In the genomic region with DNA sequence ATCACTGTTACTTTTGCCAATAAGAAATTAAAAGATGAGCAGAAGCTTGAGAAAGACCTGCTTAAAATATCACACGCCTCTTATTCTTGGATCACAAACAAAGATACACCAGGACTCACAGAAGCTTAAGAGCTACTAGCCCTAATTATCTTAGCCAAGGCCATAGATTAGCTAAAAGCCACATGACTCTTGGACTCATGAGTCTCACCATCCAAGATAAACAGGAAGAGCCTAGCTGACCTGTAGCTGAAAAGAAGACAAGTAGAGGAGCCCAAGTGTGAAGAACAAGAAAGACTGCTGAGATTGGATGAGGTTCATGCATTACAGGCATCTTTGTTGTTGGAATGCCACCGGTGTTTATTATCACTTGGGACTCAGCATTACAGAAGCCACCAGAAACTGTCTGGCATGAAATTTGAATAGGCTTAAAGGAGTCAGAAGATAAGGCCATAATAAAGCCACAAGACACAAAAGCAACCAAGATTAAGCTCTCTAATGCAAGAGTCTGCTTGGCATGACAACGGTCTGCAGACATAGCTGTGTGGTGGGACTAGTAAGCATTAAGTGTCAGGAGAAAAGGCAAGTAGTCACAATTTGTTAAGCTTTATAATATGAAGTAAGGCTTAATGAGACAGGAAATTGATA, we compare ENCODE assay signal across 27 mouse cellular contexts.
DNase-seq lines count a peak whose midpoint lies in the region; ATAC-seq and TF ChIP-seq lines count a peak whose summit lies in the region.
"Had no signal": no experiment of that assay in that cellular context is flagged by ENCODE, and none has a peak within 500 bp of the region (broad histone marks: within the 10 kb centered on the region; RNA-seq: fewer than 3 reads in every experiment).

No protein-coding gene starts in this region.

- no peak overlapping the region for H3K4me3 ChIP-seq in liver, adult 2 months (ENCODE audit: insufficient read depth, low read depth, low read length)
- no peak overlapping the region for H3K4me3 ChIP-seq in liver, embryonic 12.5 days
- no peak overlapping the region for H3K4me3 ChIP-seq in liver, postnatal 0 days (ENCODE audit: low read depth, low read length)
- H3K4me3 ChIP-seq: erythroblast, embryonic 14.5 days; heart, embryonic 10.5 days; heart, embryonic 15.5 days; left cerebral cortex, adult 2 months; limb, embryonic 13.5 days; neural tube, embryonic 13.5 days had no signal

- no peaks in the 10 kb centered on the region for H3K9me3 ChIP-seq in liver, embryonic 12.5 days (replicated peaks)
- H3K9me3 ChIP-seq in liver, postnatal 0 days (ENCODE audit: low read length) = no peaks in the 10 kb centered on the region
- H3K9me3 ChIP-seq: heart, embryonic 10.5 days; heart, embryonic 15.5 days; limb, embryonic 13.5 days; neural tube, embryonic 13.5 days had no signal

- peak; percentile 26 for DNase-seq in liver, adult 2 months (ENCODE audit: extremely low read depth, low read depth, low spot score)
- no peak for DNase-seq in liver
- DNase-seq in liver, postnatal 0 days = no peak
- no peak for DNase-seq in kidney, postnatal 4 days
- DNase-seq in kidney, postnatal 25 days = no peak
- DNase-seq in layer of hippocampus, postnatal 36 days = no peak
- DNase-seq: adrenal gland, adult 2 months; cerebellum, adult 9-11 months; gastrocnemius, postnatal 10 days; kidney, adult 9 months; kidney, postnatal 10 days; lung, embryonic 14.5 days; lung, postnatal 14 days; thymus, postnatal 4 days had no signal

- H3K36me3 ChIP-seq in liver, adult 2 months (ENCODE audit: control insufficient read depth, insufficient read depth, low read length) = no peaks in the 10 kb centered on the region
- H3K36me3 ChIP-seq in liver, embryonic 12.5 days = no peaks in the 10 kb centered on the region
- no peaks in the 10 kb centered on the region for H3K36me3 ChIP-seq in liver, postnatal 0 days (replicated peaks; ENCODE audit: insufficient read depth, low read length)
- H3K36me3 ChIP-seq: heart, embryonic 10.5 days; heart, embryonic 15.5 days; limb, embryonic 13.5 days; neural tube, embryonic 13.5 days had no signal

- WGBS in liver, adult 2 months = 61% methylated on average over 3 of the region's 3 CpGs
- 21% methylated on average over 3 of the region's 3 CpGs for WGBS in liver, embryonic 12.5 days (ENCODE audit: insufficient replicate concordance)
- WGBS in liver, postnatal 0 days (ENCODE audit: insufficient replicate concordance) = 40% methylated on average over 3 of the region's 3 CpGs

- TF ChIP-seq CTCF in liver, adult 2 months (IDR thresholded peaks at IDR 0.05; ENCODE audit: low read depth, low read length) = no peak
- no peak for TF ChIP-seq CTCF in liver, postnatal 0 days (IDR thresholded peaks at IDR 0.05; ENCODE audit: low read depth)

- no peak for TF ChIP-seq POLR2A in liver, adult 2 months (IDR thresholded peaks at IDR 0.05; ENCODE audit: extremely low read depth, insufficient read depth, low read length)

- H3K4me1 ChIP-seq in liver, adult 2 months (ENCODE audit: control insufficient read depth, insufficient read depth, low read length) = no peaks in the 10 kb centered on the region
- peaks cover 17% of the 10 kb centered on the region for H3K4me1 ChIP-seq in liver, embryonic 12.5 days
- H3K4me1 ChIP-seq in liver, postnatal 0 days (ENCODE audit: insufficient read depth) = no peaks in the 10 kb centered on the region
- H3K4me1 ChIP-seq: limb, embryonic 13.5 days; neural tube, embryonic 13.5 days had no signal

- no peaks in the 10 kb centered on the region for H3K27me3 ChIP-seq in liver, adult 2 months (ENCODE audit: control insufficient read depth, insufficient read depth, low read length)
- H3K27me3 ChIP-seq in liver, embryonic 12.5 days (replicated peaks) = no peaks in the 10 kb centered on the region
- H3K27me3 ChIP-seq in liver, postnatal 0 days (ENCODE audit: insufficient read depth, low read length) = no peaks in the 10 kb centered on the region
- H3K27me3 ChIP-seq: heart, embryonic 15.5 days; limb, embryonic 13.5 days; neural tube, embryonic 13.5 days had no signal

- 0 out of 2 replicates have a peak, but pooled peaks have one; percentile 28 for TF ChIP-seq EP300 in liver, postnatal 0 days (IDR thresholded peaks at IDR 0.05; ENCODE audit: low read depth)

- no peak overlapping the region for H3K9ac ChIP-seq in liver, adult 2 months (ENCODE audit: low read depth, low read length)
- no peak overlapping the region for H3K9ac ChIP-seq in liver, embryonic 12.5 days
- no peak overlapping the region for H3K9ac ChIP-seq in liver, postnatal 0 days (replicated peaks)
- H3K9ac ChIP-seq: heart, embryonic 15.5 days; limb, embryonic 13.5 days; lung, embryonic 14.5 days; neural tube, embryonic 13.5 days had no signal

- no peak overlapping the region for H3K27ac ChIP-seq in liver, adult 2 months (replicated peaks; ENCODE audit: insufficient read depth, low read depth, low read length)
- H3K27ac ChIP-seq in liver, embryonic 12.5 days = no peak overlapping the region
- H3K27ac ChIP-seq in liver, postnatal 0 days (ENCODE audit: low read depth) = no peak overlapping the region
- H3K27ac ChIP-seq: heart, embryonic 10.5 days; heart, embryonic 15.5 days; hindbrain, postnatal 0 days; left cerebral cortex, adult 2 months; limb, embryonic 13.5 days; neural tube, embryonic 13.5 days had no signal

- 0 out of 2 replicates have a peak overlapping the region, but pooled peaks have one; percentile 4 for H3K4me2 ChIP-seq in liver, embryonic 12.5 days
- no peak overlapping the region for H3K4me2 ChIP-seq in liver, postnatal 0 days (ENCODE audit: low read depth, low read length)
- H3K4me2 ChIP-seq: heart, embryonic 15.5 days; limb, embryonic 13.5 days; lung, embryonic 14.5 days; midbrain, embryonic 11.5 days; neural tube, embryonic 13.5 days had no signal

- ATAC-seq in liver, embryonic 12.5 days = peak; percentile 60; the same call in 1 of the 2 replicates
- peak; percentile 13; the same call in 1 of the 2 replicates for ATAC-seq in liver, postnatal 0 days
- ATAC-seq: activated CD4-positive, CD25-positive, alpha-beta regulatory T cell, adult 4 months; CD4-positive, CD25-positive, alpha-beta regulatory T cell, adult 4 months; forebrain, embryonic 16.5 days; hindbrain, postnatal 0 days; intestine, embryonic 16.5 days had no signal

- no peaks in the 10 kb centered on the region for H3K79me2 ChIP-seq in liver, adult 2 months (ENCODE audit: control insufficient read depth, insufficient read depth, low read length)
